Mouse (Mus musculus) embryonic fibroblast, embryonic 13.5 days (primary cell): ENCODE data around the gene Gm16451. TPM values are rescaled to one million over a fixed set of nuclear protein-coding genes. Genes with fewer than 3 reads are reported as not detected.
"Not testable (repeated sequence)": the region's sequence is repeated elsewhere in the genome, so short reads cannot be mapped to it uniquely, and the experiment has no call there.

Source experiments
- H3K27ac ChIP-seq: 2 replicates; pipeline ENCODE4 v1.5.1; 2012; ENCODE audit warnings: low read length, control low read depth, inconsistent platforms; ENCODE audit not compliant: insufficient read depth
- H3K4me1 ChIP-seq: 2 replicates; pipeline ENCODE4 v1.6.1; 2011; ENCODE audit warnings: low read length; ENCODE audit not compliant: control insufficient read depth, insufficient read depth
- H3K4me3 ChIP-seq: 2 replicates; pipeline ENCODE4 v1.5.1; 2011; ENCODE audit warnings: mild to moderate bottlenecking, control low read depth, low read length; ENCODE audit not compliant: insufficient read depth
- polyA plus RNA-seq: library from polyadenylated mRNA; stranded (reverse); fragments of >200 nt; gene quantifications from 2 replicates; pipeline ENCODE4 v1.2.4, GENCODE M21; 2011; ENCODE audit warnings: low read depth; ENCODE audit not compliant: missing spikeins, insufficient read length

Gm16451 gene
- not detected in 2 replicates for polyA plus RNA-seq

- not testable (repeated sequence) for H3K4me3 ChIP-seq, H3K27ac ChIP-seq, H3K4me1 ChIP-seq
Measured at GRCm38 (mm10) chr7:22118145-22118544, at the start of gene Gm16451. Gene Gm16451 (minus strand): TSS chr7:22118245.

GRCm38 (mm10) chr7:22163935-22164334 lies 45.9 kb upstream of the Gm16451 start, which contains the start of gene Vmn1r142:
Gene Vmn1r142 (minus strand): TSS chr7:22164035.
- H3K27ac ChIP-seq, H3K4me1 ChIP-seq, H3K4me3 ChIP-seq: not testable (repeated sequence)

- H3K27ac ChIP-seq, H3K4me1 ChIP-seq, H3K4me3 ChIP-seq: not testable (repeated sequence)
Measured at GRCm38 (mm10) chr7:22134641-22135040, 16.6 kb upstream of the Gm16451 start, which contains the start of gene Gm10666. Gene Gm10666 (minus strand): TSS chr7:22134741.

GRCm38 (mm10) chr7:22068757-22069156 lies 49.3 kb downstream of the Gm16451 start, which contains the start of gene Vmn1r139:
Gene Vmn1r139 (plus strand): TSS chr7:22069057.
- H3K4me1 ChIP-seq, H3K4me3 ChIP-seq, H3K27ac ChIP-seq: not testable (repeated sequence)

Other genes starting within 250 kb of the Gm16451 start
- gene Gm5891, start 197.0 kb downstream of the Gm16451 start, polyA plus RNA-seq, result not detected in 2 replicates
- not detected in 2 replicates for gene Vmn1r137, start 123.7 kb downstream of the Gm16451 start, polyA plus RNA-seq
- gene Vmn1r138, start 89.3 kb downstream of the Gm16451 start, polyA plus RNA-seq, result not detected in 2 replicates
- not detected in 2 replicates for gene Gm6176, start 61.9 kb downstream of the Gm16451 start, polyA plus RNA-seq
- not detected in 2 replicates for gene Vmn1r139, start 49.2 kb downstream of the Gm16451 start, polyA plus RNA-seq
- gene Gm10666, start 16.5 kb upstream of the Gm16451 start, polyA plus RNA-seq, result not detected in 2 replicates
- gene Vmn1r142, start 45.8 kb upstream of the Gm16451 start, polyA plus RNA-seq, result not detected in 2 replicates
- not detected in 2 replicates for gene Vmn1r143, start 71.1 kb upstream of the Gm16451 start, polyA plus RNA-seq
- not detected in 2 replicates for gene Gm8653, start 83.0 kb upstream of the Gm16451 start, polyA plus RNA-seq
- gene Gm8453, start 111.2 kb upstream of the Gm16451 start, polyA plus RNA-seq, result not detected in 2 replicates
- not detected in 2 replicates for gene Gm4187, start 211.5 kb upstream of the Gm16451 start, polyA plus RNA-seq